Mouse (Mus musculus) macrophage (primary cell): ENCODE data around the gene Cyp8b1. TPM values are rescaled to one million over a fixed set of nuclear protein-coding genes. Genes with fewer than 3 reads are reported as not detected.

Experiments
- H3K27ac ChIP-seq: fragments of 350-480 bp; formaldehyde crosslinking; 2 replicates; pipeline ENCODE4 v1.9.0; 2021
- H3K36me3 ChIP-seq: fragments of 350-480 bp; formaldehyde crosslinking; 2 replicates; pipeline ENCODE4 v1.9.0; 2021; ENCODE audit errors: inconsistent target
- H3K4me3 ChIP-seq: fragments of 350-480 bp; formaldehyde crosslinking; 2 replicates; pipeline ENCODE4 v1.9.0; 2021; ENCODE audit errors: inconsistent target
- H3K79me2 ChIP-seq: fragments of 350-480 bp; formaldehyde crosslinking; 2 replicates; pipeline ENCODE4 v1.9.0; 2021; ENCODE audit errors: inconsistent target
- WGBS: methylation state at CpG from one replicate; pipeline ENCODE4 v1.1.7; 2026; ENCODE audit warnings: inconsistent platforms; ENCODE audit not compliant: missing documents; 5-methylcytosine and 5-hydroxymethylcytosine counted together
- polyA plus RNA-seq: library from polyadenylated mRNA; stranded (reverse); fragments of 250-400 nt; gene quantifications from 3 replicates; pipeline ENCODE4 v1.2.4, GENCODE M21; 2018; ENCODE audit warnings: inconsistent platforms

Cyp8b1 gene
- polyA plus RNA-seq, 1 experiment from 2014 or later = not detected

- H3K79me2 ChIP-seq = no peaks in the 10 kb centered on the region
- no peaks in the 10 kb centered on the region for H3K36me3 ChIP-seq
- WGBS = 94% methylated on average over 9 of the region's 9 CpGs
- no peak overlapping the region for H3K4me3 ChIP-seq
- no peak overlapping the region for H3K27ac ChIP-seq
These were observed 24.8 kb downstream of the Cyp8b1 start for GRCm38 (mm10) chr9:121891301-121891700.

DNA sequence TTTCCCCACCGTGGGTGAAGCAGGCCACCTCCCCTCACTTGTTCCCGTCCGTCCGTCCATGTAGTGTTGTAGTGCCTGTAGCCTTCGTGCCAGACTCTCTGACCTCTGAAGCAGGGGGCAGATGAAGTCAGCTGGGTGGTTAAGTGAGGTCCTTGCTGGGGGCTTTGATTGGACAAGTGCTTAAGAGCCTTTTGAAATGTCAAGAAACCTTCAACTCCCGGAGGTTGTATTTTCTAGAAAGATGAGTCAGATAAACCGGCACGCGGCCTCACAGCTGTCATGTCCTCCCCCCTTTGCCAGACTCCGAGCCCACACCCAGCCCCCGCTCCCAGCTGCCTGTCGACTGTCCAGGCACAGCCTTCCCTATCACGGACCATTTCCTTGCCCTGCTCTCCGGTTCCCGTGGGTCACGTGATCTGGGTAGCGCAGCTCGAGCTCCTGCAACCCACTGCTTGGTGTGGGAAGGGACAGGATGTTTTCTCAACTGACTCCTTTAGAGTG is 25.6 kb downstream of the Cyp8b1 start:
- Histone ChIP-seq H3K4me3 (no peak overlapping the region), H3K27ac (no peak overlapping the region)
- WGBS = 46% methylated on average over 18 of the region's 18 CpGs

GRCm38 (mm10) chr9:121889927-121890440 is 26.1 kb downstream of the Cyp8b1 start:
- H3K79me2 ChIP-seq = no peaks in the 10 kb centered on the region
- H3K27ac ChIP-seq = no peak overlapping the region
- 90% methylated on average over 4 of the region's 4 CpGs for WGBS
- no peak overlapping the region for H3K4me3 ChIP-seq
- no peaks in the 10 kb centered on the region for H3K36me3 ChIP-seq

More for the DNA sequence above, 25.6 kb downstream of the Cyp8b1 start:
- no peaks in the 10 kb centered on the region for H3K36me3 ChIP-seq
- H3K79me2 ChIP-seq = no peaks in the 10 kb centered on the region

GRCm38 (mm10) chr9:121882015-121882457 is 34.1 kb downstream of the Cyp8b1 start:
- Histone ChIP-seq H3K4me3 (no peak overlapping the region), H3K79me2 (no peaks in the 10 kb centered on the region), H3K27ac (no peak overlapping the region), H3K36me3 (no peaks in the 10 kb centered on the region)
- 12% methylated on average over 7 of the region's 7 CpGs for WGBS

- H3K27ac ChIP-seq = no peak overlapping the region
- 57% methylated on average over 6 of the region's 6 CpGs for WGBS
- no peaks in the 10 kb centered on the region for H3K79me2 ChIP-seq
- H3K4me3 ChIP-seq = no peak overlapping the region
- no peaks in the 10 kb centered on the region for H3K36me3 ChIP-seq
These were observed 34.8 kb downstream of the Cyp8b1 start for GRCm38 (mm10) chr9:121881301-121881700.

GRCm38 (mm10) chr9:121880840-121881239 is 35.3 kb downstream of the Cyp8b1 start:
- WGBS = 3% methylated on average over 14 of the region's 14 CpGs
- Histone ChIP-seq H3K79me2 (no peaks in the 10 kb centered on the region), H3K4me3 (no peak overlapping the region), H3K36me3 (no peaks in the 10 kb centered on the region), H3K27ac (no peak overlapping the region)

- Histone ChIP-seq H3K4me3 (no peak overlapping the region), H3K36me3 (no peaks in the 10 kb centered on the region), H3K27ac (no peak overlapping the region), H3K79me2 (no peaks in the 10 kb centered on the region)
- 20% methylated on average over 3 of the region's 3 CpGs for WGBS
These were observed 38.9 kb downstream of the Cyp8b1 start for GRCm38 (mm10) chr9:121877052-121877740.

GRCm38 (mm10) chr9:121873578-121873977 is 42.5 kb downstream of the Cyp8b1 start:
- Histone ChIP-seq H3K79me2 (no peaks in the 10 kb centered on the region), H3K4me3 (no peak overlapping the region), H3K36me3 (no peaks in the 10 kb centered on the region), H3K27ac (no peak overlapping the region)

GRCm38 (mm10) chr9:121872062-121872683 is 43.9 kb downstream of the Cyp8b1 start:
- no peak overlapping the region for H3K27ac ChIP-seq
- 92% methylated on average over 2 of the region's 2 CpGs for WGBS
- H3K36me3 ChIP-seq = no peaks in the 10 kb centered on the region
- no peaks in the 10 kb centered on the region for H3K79me2 ChIP-seq
- no peak overlapping the region for H3K4me3 ChIP-seq

- Histone ChIP-seq H3K27ac (no peak overlapping the region), H3K79me2 (no peaks in the 10 kb centered on the region), H3K4me3 (no peak overlapping the region), H3K36me3 (no peaks in the 10 kb centered on the region)
- 88% methylated on average over 4 of the region's 4 CpGs for WGBS
These were observed 46.1 kb downstream of the Cyp8b1 start for GRCm38 (mm10) chr9:121869973-121870515.

DNA sequence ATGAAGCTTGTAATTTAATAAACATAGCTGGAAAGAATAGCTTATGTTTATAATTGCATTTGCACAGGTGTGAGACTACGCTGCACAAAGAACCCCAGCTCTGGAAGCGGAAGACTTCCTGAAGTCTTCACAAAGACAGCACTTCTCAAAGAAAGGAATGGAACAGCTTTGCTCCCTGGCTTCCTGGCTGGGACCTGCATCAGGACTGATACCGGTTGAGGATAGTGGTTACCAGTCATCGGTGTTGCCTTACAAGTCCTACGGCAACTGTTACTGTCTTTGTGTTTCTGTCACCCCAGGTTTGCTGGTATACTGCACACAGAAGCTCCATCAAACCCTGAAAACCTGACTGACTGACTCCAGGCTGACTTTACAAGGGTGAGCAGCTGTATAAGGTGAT is 46.7 kb downstream of the Cyp8b1 start:
- WGBS = 94% methylated on average over 5 of the region's 5 CpGs
- Histone ChIP-seq H3K4me3 (no peak overlapping the region), H3K36me3 (no peaks in the 10 kb centered on the region), H3K27ac (no peak overlapping the region), H3K79me2 (no peaks in the 10 kb centered on the region)

- H3K36me3 ChIP-seq = no peaks in the 10 kb centered on the region
- H3K4me3 ChIP-seq = no peak overlapping the region
- H3K79me2 ChIP-seq = no peaks in the 10 kb centered on the region
- no peak overlapping the region for H3K27ac ChIP-seq
- 92% methylated on average over 6 of the region's 6 CpGs for WGBS
These were observed 47.9 kb downstream of the Cyp8b1 start for GRCm38 (mm10) chr9:121868236-121868635.

GRCm38 (mm10) chr9:121867632-121868031 is 48.5 kb downstream of the Cyp8b1 start:
- WGBS = 95% methylated on average over 6 of the region's 6 CpGs
- Histone ChIP-seq H3K36me3 (no peaks in the 10 kb centered on the region), H3K4me3 (no peak overlapping the region), H3K79me2 (no peaks in the 10 kb centered on the region), H3K27ac (no peak overlapping the region)

- H3K79me2 ChIP-seq = no peaks in the 10 kb centered on the region
- no peak overlapping the region for H3K4me3 ChIP-seq
- WGBS = 73% methylated on average over 3 of the region's 3 CpGs
- H3K36me3 ChIP-seq = no peaks in the 10 kb centered on the region
- no peak overlapping the region for H3K27ac ChIP-seq
These were observed 50.6 kb downstream of the Cyp8b1 start for GRCm38 (mm10) chr9:121865425-121866008.

GRCm38 (mm10) chr9:121864837-121865236 is 51.3 kb downstream of the Cyp8b1 start:
- Histone ChIP-seq H3K36me3 (no peaks in the 10 kb centered on the region), H3K79me2 (no peaks in the 10 kb centered on the region), H3K4me3 (no peak overlapping the region), H3K27ac (no peak overlapping the region)
- 95% methylated on average over 4 of the region's 4 CpGs for WGBS
